Mouse (Mus musculus): ENCODE measurements at regions not wholly inside any gene's neighbourhood (a gene's known extent, or its start where the extent isn't known, plus 50 kb on each side); places are given as distances from the start of the nearest gene placed in this dataset.

GRCm38 (mm10) chr10:99552836-99553540 lies 206.5 kb downstream of the Csl start:
- Histone ChIP-seq H3K4me3 (replicated peaks) (no peak overlapping the region), H3K36me3 (ENCODE audit: control insufficient read depth) (no peaks in the 10 kb centered on the region), H3K4me1 (ENCODE audit: control insufficient read depth) (no peaks in the 10 kb centered on the region), H3K27me3 (ENCODE audit: control insufficient read depth) (no peaks in the 10 kb centered on the region), H3K9me3 (ENCODE audit: control insufficient read depth, low read length) (0 out of 2 replicates have a peak, but pooled peaks cover 2% of the 10 kb centered on the region)
- TF ChIP-seq GATA1 (IDR thresholded peaks at IDR 0.05; ENCODE audit: low read length) (no peak), TAL1 (IDR thresholded peaks at IDR 0.05; ENCODE audit: low read length) (no peak)

GRCm38 (mm10) chr10:99555021-99555420 lies 204.4 kb downstream of the Csl start:
- no peaks in the 10 kb centered on the region for H3K27me3 ChIP-seq (ENCODE audit: control insufficient read depth)
- H3K4me3 ChIP-seq (replicated peaks) = no peak overlapping the region
- H3K9me3 ChIP-seq (ENCODE audit: control insufficient read depth, low read length) = 0 out of 2 replicates have a peak, but pooled peaks cover 2% of the 10 kb centered on the region
- no peaks in the 10 kb centered on the region for H3K4me1 ChIP-seq (ENCODE audit: control insufficient read depth)
- no peak for TF ChIP-seq TAL1 (IDR thresholded peaks at IDR 0.05; ENCODE audit: low read length)
- TF ChIP-seq GATA1 (IDR thresholded peaks at IDR 0.05; ENCODE audit: low read length) = no peak
- no peaks in the 10 kb centered on the region for H3K36me3 ChIP-seq (ENCODE audit: control insufficient read depth)

GRCm38 (mm10) chr10:99555658-99556352 lies 203.7 kb downstream of the Csl start:
- Histone ChIP-seq H3K9me3 (ENCODE audit: control insufficient read depth, low read length) (peaks cover 2% of the 10 kb centered on the region; the same call in 1 of the 2 replicates), H3K4me3 (replicated peaks) (no peak overlapping the region), H3K36me3 (ENCODE audit: control insufficient read depth) (no peaks in the 10 kb centered on the region), H3K27me3 (ENCODE audit: control insufficient read depth) (no peaks in the 10 kb centered on the region), H3K4me1 (ENCODE audit: control insufficient read depth) (no peaks in the 10 kb centered on the region)
- TF ChIP-seq TAL1 (IDR thresholded peaks at IDR 0.05; ENCODE audit: low read length) = no peak
- no peak for TF ChIP-seq GATA1 (IDR thresholded peaks at IDR 0.05; ENCODE audit: low read length)

GRCm38 (mm10) chr10:99556353-99557036 lies 203.0 kb downstream of the Csl start:
- TF ChIP-seq GATA1 (IDR thresholded peaks at IDR 0.05; ENCODE audit: low read length) (no peak), TAL1 (IDR thresholded peaks at IDR 0.05; ENCODE audit: low read length) (no peak)
- H3K27me3 ChIP-seq (ENCODE audit: control insufficient read depth) = no peaks in the 10 kb centered on the region

GRCm38 (mm10) chr10:99558656-99559055 lies 200.8 kb downstream of the Csl start:
- no peaks in the 10 kb centered on the region for H3K4me1 ChIP-seq (ENCODE audit: control insufficient read depth)
- no peaks in the 10 kb centered on the region for H3K27me3 ChIP-seq (ENCODE audit: control insufficient read depth)
- TF ChIP-seq GATA1 (IDR thresholded peaks at IDR 0.05; ENCODE audit: low read length) (no peak), TAL1 (IDR thresholded peaks at IDR 0.05; ENCODE audit: low read length) (no peak)

More at GRCm38 (mm10) chr10:99556353-99557036, 203.0 kb downstream of the Csl start:
- H3K36me3 ChIP-seq (ENCODE audit: control insufficient read depth) = no peaks in the 10 kb centered on the region
- peaks cover 5% of the 10 kb centered on the region for H3K9me3 ChIP-seq (ENCODE audit: control insufficient read depth, low read length)
- no peak overlapping the region for H3K4me3 ChIP-seq (replicated peaks)
- no peaks in the 10 kb centered on the region for H3K4me1 ChIP-seq (ENCODE audit: control insufficient read depth)

DNA sequence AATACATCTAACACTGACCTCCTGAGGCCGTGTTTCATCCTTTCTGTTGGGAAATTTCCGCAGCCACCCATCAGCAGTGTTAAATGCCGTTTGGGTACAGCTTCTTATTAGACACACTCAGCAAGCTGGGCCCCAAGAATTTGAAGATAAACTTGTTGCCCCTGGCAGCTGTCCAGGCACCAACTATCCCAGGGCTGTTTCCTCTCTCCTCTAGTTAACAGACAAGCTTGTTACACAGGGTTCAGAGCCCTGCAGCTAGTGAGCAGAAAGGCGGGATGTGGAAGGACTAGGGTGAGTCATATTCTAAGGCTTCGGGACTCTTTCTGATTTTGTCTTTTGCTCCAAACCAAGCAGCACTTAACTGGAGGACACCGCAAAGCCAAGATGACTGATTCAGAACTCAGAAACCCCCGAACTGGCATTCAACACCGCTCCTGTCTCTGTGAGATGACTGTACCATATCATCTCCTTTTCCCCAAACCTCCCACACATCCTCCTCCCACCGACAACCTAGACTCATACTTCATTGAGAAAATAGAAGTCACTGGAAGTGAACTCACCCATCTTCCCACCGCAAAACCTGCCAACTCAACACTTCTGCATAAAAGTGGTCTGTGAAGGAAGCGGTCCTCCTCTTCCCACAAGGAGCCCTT lies 198.2 kb downstream of the Csl start:
- H3K4me1 ChIP-seq (ENCODE audit: control insufficient read depth) = no peaks in the 10 kb centered on the region
- TF ChIP-seq TAL1 (IDR thresholded peaks at IDR 0.05; ENCODE audit: low read length) = no peak
- no peak for TF ChIP-seq GATA1 (IDR thresholded peaks at IDR 0.05; ENCODE audit: low read length)
- no peaks in the 10 kb centered on the region for H3K36me3 ChIP-seq (ENCODE audit: control insufficient read depth)
- H3K27me3 ChIP-seq (ENCODE audit: control insufficient read depth) = no peaks in the 10 kb centered on the region
- no peak overlapping the region for H3K4me3 ChIP-seq (replicated peaks)
- H3K9me3 ChIP-seq (ENCODE audit: control insufficient read depth, low read length) = peaks cover 9% of the 10 kb centered on the region

More at GRCm38 (mm10) chr10:99558656-99559055, 200.8 kb downstream of the Csl start:
- Histone ChIP-seq H3K4me3 (replicated peaks) (no peak overlapping the region), H3K9me3 (ENCODE audit: control insufficient read depth, low read length) (peaks cover 7% of the 10 kb centered on the region), H3K36me3 (ENCODE audit: control insufficient read depth) (no peaks in the 10 kb centered on the region)

DNA sequence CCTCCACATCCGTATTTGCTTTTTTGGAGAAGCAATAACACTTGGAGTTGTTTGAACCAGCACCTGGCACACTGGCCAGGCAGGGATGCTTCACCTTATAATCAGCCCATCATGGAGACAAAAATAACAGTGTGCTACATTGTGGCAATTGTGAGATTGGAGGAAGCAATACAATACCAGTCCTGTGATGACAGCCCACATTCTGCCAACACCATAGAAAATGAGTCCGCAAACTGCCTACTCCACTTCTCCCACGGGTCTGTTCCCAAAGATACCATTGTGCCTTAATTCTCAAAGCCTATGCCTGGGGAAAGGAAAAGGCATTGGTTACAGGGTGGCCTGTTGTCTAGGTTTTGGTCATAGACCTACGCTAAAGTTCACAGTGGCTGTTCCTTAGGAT lies 194.9 kb downstream of the Csl start:
- H3K4me3 ChIP-seq (replicated peaks) = no peak overlapping the region
- peaks cover 9% of the 10 kb centered on the region for H3K9me3 ChIP-seq (ENCODE audit: control insufficient read depth, low read length)
- TF ChIP-seq TAL1 (IDR thresholded peaks at IDR 0.05; ENCODE audit: low read length) = no peak
- no peak for TF ChIP-seq GATA1 (IDR thresholded peaks at IDR 0.05; ENCODE audit: low read length)
- no peaks in the 10 kb centered on the region for H3K27me3 ChIP-seq (ENCODE audit: control insufficient read depth)
- H3K36me3 ChIP-seq (ENCODE audit: control insufficient read depth) = no peaks in the 10 kb centered on the region
- no peaks in the 10 kb centered on the region for H3K4me1 ChIP-seq (ENCODE audit: control insufficient read depth)

- TF ChIP-seq TAL1 (IDR thresholded peaks at IDR 0.05; ENCODE audit: low read length) = no peak
- no peak for TF ChIP-seq GATA1 (IDR thresholded peaks at IDR 0.05; ENCODE audit: low read length)
- Histone ChIP-seq H3K9me3 (ENCODE audit: control insufficient read depth, low read length) (peaks cover 5% of the 10 kb centered on the region; the same call in 1 of the 2 replicates), H3K27me3 (ENCODE audit: control insufficient read depth) (no peaks in the 10 kb centered on the region), H3K4me1 (ENCODE audit: control insufficient read depth) (no peaks in the 10 kb centered on the region), H3K4me3 (replicated peaks) (no peak overlapping the region), H3K36me3 (ENCODE audit: control insufficient read depth) (no peaks in the 10 kb centered on the region)
Measured at GRCm38 (mm10) chr10:99568424-99568823, 191.0 kb downstream of the Csl start.
